Mouse (Mus musculus): ENCODE data around the gene Dusp16. TPM values are rescaled to one million over a fixed set of nuclear protein-coding genes. Genes with fewer than 3 reads are reported as not detected.

Dusp16 gene
- polyA plus RNA-seq, 1 experiment from 2014 or later: 3.5 TPM

GRCm38 (mm10) chr6:134780024-134780423 is 12.4 kb downstream of the Dusp16 start:
- WGBS: 65% methylated on average over 2 of the region's 2 CpGs
- no peak overlapping the region for H3K4me2 ChIP-seq (ENCODE audit: low read depth, low read length)
- no peak overlapping the region for H3K27ac ChIP-seq (ENCODE audit: low read depth, low read length)
- H3K4me1 ChIP-seq (ENCODE audit: control insufficient read depth, insufficient read depth, low read length): no peaks in the 10 kb centered on the region
- H3K4me3 ChIP-seq (ENCODE audit: low read depth, low read length): no peak overlapping the region
- no peak overlapping the region for H3K9ac ChIP-seq (replicated peaks; ENCODE audit: low read depth, low read length)
- H3K9me3 ChIP-seq (ENCODE audit: control insufficient read depth, low read length): no peaks in the 10 kb centered on the region
- H3K27me3 ChIP-seq (ENCODE audit: control insufficient read depth, insufficient read depth, low read length): no peaks in the 10 kb centered on the region
- no peaks in the 10 kb centered on the region for H3K36me3 ChIP-seq (ENCODE audit: control insufficient read depth, insufficient read depth, low read length)
- no peak for ATAC-seq (ENCODE audit: low read depth)

DNA sequence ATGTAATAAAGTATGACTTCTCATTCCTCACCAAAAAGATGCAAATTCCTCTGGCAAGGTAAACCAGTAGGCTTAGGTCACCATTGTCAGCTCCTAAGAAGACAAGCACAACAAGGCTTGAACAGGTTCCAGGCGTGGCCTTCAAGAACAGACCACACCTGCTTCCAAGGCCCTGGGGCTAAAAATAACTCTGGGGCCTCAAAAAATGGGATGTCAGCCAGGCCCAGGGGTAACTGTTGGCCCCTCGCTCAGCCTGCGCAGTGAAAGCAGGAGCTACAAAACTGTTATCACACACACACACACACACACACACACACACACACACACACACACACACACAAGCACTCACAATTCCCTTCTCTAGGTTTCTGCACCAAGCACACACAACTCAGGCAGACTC is 18.5 kb downstream of the Dusp16 start:
- no peaks in the 10 kb centered on the region for H3K27me3 ChIP-seq (ENCODE audit: control insufficient read depth, insufficient read depth, low read length)
- no peaks in the 10 kb centered on the region for H3K9me3 ChIP-seq (ENCODE audit: control insufficient read depth, low read length)
- H3K4me2 ChIP-seq (ENCODE audit: low read depth, low read length): no peak overlapping the region
- 54% methylated on average over 3 of the region's 3 CpGs for WGBS
- no peaks in the 10 kb centered on the region for H3K4me1 ChIP-seq (ENCODE audit: control insufficient read depth, insufficient read depth, low read length)
- no peaks in the 10 kb centered on the region for H3K36me3 ChIP-seq (ENCODE audit: control insufficient read depth, insufficient read depth, low read length)
- H3K27ac ChIP-seq (ENCODE audit: low read depth, low read length): no peak overlapping the region
- no peak for ATAC-seq (ENCODE audit: low read depth)
- no peak overlapping the region for H3K4me3 ChIP-seq (ENCODE audit: low read depth, low read length)
- no peak overlapping the region for H3K9ac ChIP-seq (replicated peaks; ENCODE audit: low read depth, low read length)

GRCm38 (mm10) chr6:134773292-134773893 is 19.0 kb downstream of the Dusp16 start:
- no peaks in the 10 kb centered on the region for H3K4me1 ChIP-seq (ENCODE audit: control insufficient read depth, insufficient read depth, low read length)
- 95% methylated on average over 1 of the region's 1 CpGs for WGBS
- no peak overlapping the region for H3K4me3 ChIP-seq (ENCODE audit: low read depth, low read length)
- H3K9ac ChIP-seq (replicated peaks; ENCODE audit: low read depth, low read length): no peak overlapping the region
- no peak overlapping the region for H3K4me2 ChIP-seq (ENCODE audit: low read depth, low read length)
- no peaks in the 10 kb centered on the region for H3K36me3 ChIP-seq (ENCODE audit: control insufficient read depth, insufficient read depth, low read length)
- H3K27ac ChIP-seq (ENCODE audit: low read depth, low read length): no peak overlapping the region
- H3K27me3 ChIP-seq (ENCODE audit: control insufficient read depth, insufficient read depth, low read length): no peaks in the 10 kb centered on the region
- no peaks in the 10 kb centered on the region for H3K9me3 ChIP-seq (ENCODE audit: control insufficient read depth, low read length)
- no peak for ATAC-seq (ENCODE audit: low read depth)

- no peak overlapping the region for H3K4me2 ChIP-seq (ENCODE audit: low read depth, low read length)
- no peak overlapping the region for H3K9ac ChIP-seq (replicated peaks; ENCODE audit: low read depth, low read length)
- no peak overlapping the region for H3K27ac ChIP-seq (ENCODE audit: low read depth, low read length)
- H3K9me3 ChIP-seq (ENCODE audit: control insufficient read depth, low read length): no peaks in the 10 kb centered on the region
- H3K36me3 ChIP-seq (ENCODE audit: control insufficient read depth, insufficient read depth, low read length): no peaks in the 10 kb centered on the region
- no peaks in the 10 kb centered on the region for H3K27me3 ChIP-seq (ENCODE audit: control insufficient read depth, insufficient read depth, low read length)
- no peak for ATAC-seq (ENCODE audit: low read depth)
- no peaks in the 10 kb centered on the region for H3K4me1 ChIP-seq (ENCODE audit: control insufficient read depth, insufficient read depth, low read length)
- no peak overlapping the region for H3K4me3 ChIP-seq (ENCODE audit: low read depth, low read length)
These were observed 22.1 kb downstream of the Dusp16 start for GRCm38 (mm10) chr6:134770339-134770738.

DNA sequence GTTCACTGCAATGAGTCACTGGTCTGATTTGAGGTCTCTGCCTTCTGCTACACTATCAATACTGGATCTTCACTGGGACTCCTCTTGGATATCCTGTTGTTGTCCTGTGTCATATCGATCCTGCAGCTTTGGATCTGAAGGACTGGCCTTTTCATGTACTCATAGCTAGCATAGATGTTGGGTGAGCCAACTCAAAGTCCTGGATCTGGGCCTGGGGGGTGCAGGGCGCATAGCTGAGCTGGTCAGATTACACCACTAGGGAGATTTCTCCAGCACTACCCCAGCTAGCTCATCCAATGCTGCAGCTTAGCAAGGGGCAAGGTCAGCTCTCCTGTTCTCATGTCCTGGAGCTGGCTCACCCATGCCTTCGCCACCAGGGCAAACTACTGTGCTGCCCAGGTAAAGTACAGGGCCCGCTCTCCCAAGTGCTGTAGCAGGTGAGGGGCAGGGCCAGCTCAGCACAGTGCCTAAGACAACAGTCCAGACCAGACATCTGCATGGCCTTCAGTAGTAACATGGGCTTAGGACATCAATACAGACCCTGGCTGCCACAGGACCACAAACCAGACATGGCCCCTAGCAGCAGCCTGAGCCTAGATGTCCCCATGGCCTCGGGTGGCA is 27.9 kb downstream of the Dusp16 start:
- WGBS: 94% methylated on average over 5 of the region's 5 CpGs
- Histone ChIP-seq H3K4me2 (ENCODE audit: low read depth, low read length) (no peak overlapping the region), H3K9me3 (ENCODE audit: control insufficient read depth, low read length) (no peaks in the 10 kb centered on the region), H3K4me1 (ENCODE audit: control insufficient read depth, insufficient read depth, low read length) (no peaks in the 10 kb centered on the region), H3K36me3 (ENCODE audit: control insufficient read depth, insufficient read depth, low read length) (no peaks in the 10 kb centered on the region), H3K27me3 (ENCODE audit: control insufficient read depth, insufficient read depth, low read length) (no peaks in the 10 kb centered on the region), H3K27ac (ENCODE audit: low read depth, low read length) (no peak overlapping the region), H3K4me3 (ENCODE audit: low read depth, low read length) (no peak overlapping the region), H3K9ac (replicated peaks; ENCODE audit: low read depth, low read length) (no peak overlapping the region)
- no peak for ATAC-seq (ENCODE audit: low read depth)

- Histone ChIP-seq H3K27me3 (ENCODE audit: control insufficient read depth, insufficient read depth, low read length) (no peaks in the 10 kb centered on the region), H3K4me1 (ENCODE audit: control insufficient read depth, insufficient read depth, low read length) (no peaks in the 10 kb centered on the region), H3K4me2 (ENCODE audit: low read depth, low read length) (no peak overlapping the region), H3K36me3 (ENCODE audit: control insufficient read depth, insufficient read depth, low read length) (no peaks in the 10 kb centered on the region), H3K27ac (ENCODE audit: low read depth, low read length) (no peak overlapping the region), H3K4me3 (ENCODE audit: low read depth, low read length) (no peak overlapping the region), H3K9me3 (ENCODE audit: control insufficient read depth, low read length) (no peaks in the 10 kb centered on the region), H3K9ac (replicated peaks; ENCODE audit: low read depth, low read length) (no peak overlapping the region)
- 81% methylated on average over 1 of the region's 1 CpGs for WGBS
- ATAC-seq (ENCODE audit: low read depth): no peak
These were observed 29.0 kb downstream of the Dusp16 start for GRCm38 (mm10) chr6:134763436-134763835.

DNA sequence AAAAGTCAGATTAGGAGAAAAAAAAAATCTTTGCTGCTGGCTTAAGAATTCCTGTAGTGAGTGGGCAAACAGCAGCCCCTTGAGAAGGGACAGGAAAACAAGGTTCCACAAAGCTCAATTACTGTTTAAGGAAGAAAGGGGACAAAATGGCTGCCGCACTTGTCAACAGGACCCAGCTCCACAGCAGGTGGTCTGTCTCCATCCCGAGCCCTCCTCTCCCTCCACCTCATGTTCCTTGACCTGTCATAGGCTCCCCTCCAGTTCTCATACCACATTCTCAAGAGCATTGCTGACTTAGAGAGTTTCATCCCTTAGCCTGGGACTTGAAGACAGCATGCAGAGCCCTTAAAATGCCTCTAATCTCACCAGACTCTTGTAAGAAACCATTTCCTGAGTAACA is 30.6 kb downstream of the Dusp16 start:
- H3K27me3 ChIP-seq (ENCODE audit: control insufficient read depth, insufficient read depth, low read length): no peaks in the 10 kb centered on the region
- H3K4me1 ChIP-seq (ENCODE audit: control insufficient read depth, insufficient read depth, low read length): no peaks in the 10 kb centered on the region
- no peak overlapping the region for H3K27ac ChIP-seq (ENCODE audit: low read depth, low read length)
- H3K36me3 ChIP-seq (ENCODE audit: control insufficient read depth, insufficient read depth, low read length): no peaks in the 10 kb centered on the region
- H3K9me3 ChIP-seq (ENCODE audit: control insufficient read depth, low read length): no peaks in the 10 kb centered on the region
- ATAC-seq (ENCODE audit: low read depth): no peak
- 46% methylated on average over 2 of the region's 2 CpGs for WGBS
- H3K4me3 ChIP-seq (ENCODE audit: low read depth, low read length): no peak overlapping the region
- H3K4me2 ChIP-seq (ENCODE audit: low read depth, low read length): no peak overlapping the region
- H3K9ac ChIP-seq (replicated peaks; ENCODE audit: low read depth, low read length): no peak overlapping the region

DNA sequence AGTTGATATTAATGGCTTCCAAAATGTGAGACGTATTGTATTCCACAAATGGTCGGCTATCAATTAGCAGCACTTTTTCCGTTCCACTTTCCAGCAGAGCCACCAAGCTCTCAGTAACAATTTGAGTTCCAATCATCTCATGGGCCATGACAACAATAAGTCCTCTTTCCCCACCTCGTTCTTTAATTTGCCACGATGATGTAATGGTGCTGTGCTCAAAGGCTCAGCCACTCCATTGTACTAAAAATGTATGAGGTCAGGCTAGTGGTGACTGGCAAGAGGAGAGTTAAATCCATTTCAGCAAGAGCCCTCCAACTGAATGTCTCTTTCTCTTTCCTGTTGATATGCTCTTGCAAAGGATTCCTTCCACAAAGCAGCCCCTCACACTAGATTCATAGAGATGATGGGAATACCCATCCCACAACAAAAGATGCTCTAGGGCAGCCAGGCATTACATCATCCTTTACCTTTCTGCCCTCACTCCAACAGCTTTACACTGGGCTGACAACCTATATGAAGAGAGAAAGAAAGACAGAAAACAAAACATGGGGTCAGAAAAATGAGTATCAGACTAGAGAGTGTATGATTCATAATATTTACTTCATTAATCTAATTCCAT is 31.4 kb downstream of the Dusp16 start:
- no peaks in the 10 kb centered on the region for H3K27me3 ChIP-seq (ENCODE audit: control insufficient read depth, insufficient read depth, low read length)
- H3K9ac ChIP-seq (replicated peaks; ENCODE audit: low read depth, low read length): no peak overlapping the region
- ATAC-seq (ENCODE audit: low read depth): no peak
- no peak overlapping the region for H3K4me3 ChIP-seq (ENCODE audit: low read depth, low read length)
- 62% methylated on average over 5 of the region's 5 CpGs for WGBS
- H3K9me3 ChIP-seq (ENCODE audit: control insufficient read depth, low read length): no peaks in the 10 kb centered on the region
- H3K27ac ChIP-seq (ENCODE audit: low read depth, low read length): no peak overlapping the region
- H3K4me2 ChIP-seq (ENCODE audit: low read depth, low read length): no peak overlapping the region
- H3K4me1 ChIP-seq (ENCODE audit: control insufficient read depth, insufficient read depth, low read length): no peaks in the 10 kb centered on the region
- H3K36me3 ChIP-seq (ENCODE audit: control insufficient read depth, insufficient read depth, low read length): no peaks in the 10 kb centered on the region

DNA sequence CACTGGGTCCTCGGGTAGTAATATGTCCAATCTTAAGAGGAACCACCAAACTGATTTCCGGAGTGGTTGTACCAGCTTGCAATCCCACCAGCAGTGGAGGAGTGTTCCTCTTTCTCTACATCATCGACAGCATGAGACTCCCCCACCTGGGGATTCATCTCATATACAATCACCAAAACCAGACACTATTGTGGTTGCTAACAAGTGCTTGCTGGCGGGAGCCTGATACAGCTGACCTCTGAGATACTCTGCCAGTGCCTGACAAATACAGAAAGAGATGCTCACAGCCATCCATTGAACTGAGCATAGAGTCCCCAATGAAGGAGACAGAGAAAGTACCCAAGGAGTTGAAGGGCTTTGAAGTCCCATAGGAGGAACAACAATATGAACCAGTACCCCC is 36.4 kb downstream of the Dusp16 start:
- H3K36me3 ChIP-seq (ENCODE audit: control insufficient read depth, insufficient read depth, low read length): no peaks in the 10 kb centered on the region
- no peak overlapping the region for H3K4me2 ChIP-seq (ENCODE audit: low read depth, low read length)
- no peaks in the 10 kb centered on the region for H3K9me3 ChIP-seq (ENCODE audit: control insufficient read depth, low read length)
- 93% methylated on average over 4 of the region's 4 CpGs for WGBS
- H3K4me1 ChIP-seq (ENCODE audit: control insufficient read depth, insufficient read depth, low read length): no peaks in the 10 kb centered on the region
- no peaks in the 10 kb centered on the region for H3K27me3 ChIP-seq (ENCODE audit: control insufficient read depth, insufficient read depth, low read length)
- H3K9ac ChIP-seq (replicated peaks; ENCODE audit: low read depth, low read length): no peak overlapping the region
- ATAC-seq (ENCODE audit: low read depth): no peak
- no peak overlapping the region for H3K27ac ChIP-seq (ENCODE audit: low read depth, low read length)
- H3K4me3 ChIP-seq (ENCODE audit: low read depth, low read length): no peak overlapping the region

All from neural tube, embryonic 14.5 days (tissue).